In the genomic region with DNA sequence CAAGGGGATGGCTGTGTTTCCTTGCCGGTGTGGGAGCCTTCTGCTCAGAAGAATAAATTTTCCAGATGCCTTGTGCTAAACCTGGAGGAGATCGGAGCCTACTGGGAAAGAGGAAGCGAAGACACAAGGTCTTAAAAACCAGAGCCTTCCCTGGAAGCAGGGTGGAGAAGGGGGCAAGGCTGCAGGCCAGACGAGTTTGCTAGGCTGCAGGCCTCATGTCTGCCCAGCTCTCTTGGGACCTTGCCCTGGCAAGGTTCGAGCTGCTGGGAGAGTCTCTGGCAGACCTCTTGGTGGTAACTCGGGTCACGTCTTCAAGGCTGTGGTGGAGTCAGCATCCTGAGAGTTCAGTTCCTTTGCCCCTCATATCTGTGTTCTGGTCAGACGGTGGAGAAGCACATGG, we compare ENCODE assay signal across 11 mouse cellular contexts. TPM values are rescaled to one million over a fixed set of nuclear protein-coding genes. Genes with fewer than 3 reads are reported as not detected.
DNase-seq lines count a peak whose midpoint lies in the region; ATAC-seq lines count a peak whose summit lies in the region.
"Had no signal": no experiment of that assay in that cellular context is flagged by ENCODE, and none has a peak within 500 bp of the region (broad histone marks: within the 10 kb centered on the region; RNA-seq: fewer than 3 reads in every experiment).

No protein-coding gene starts in this region.

- no peak overlapping the region for H3K4me2 ChIP-seq in hindbrain, embryonic 11.5 days (replicated peaks; ENCODE audit: low read depth, low read length)
- peak overlapping the region; percentile 99 for H3K4me2 ChIP-seq in limb, embryonic 12.5 days

- H3K27me3 ChIP-seq in hindbrain, embryonic 10.5 days (ENCODE audit: insufficient read depth, poor library complexity, severe bottlenecking) = peaks cover 52% of the 10 kb centered on the region
- H3K27me3 ChIP-seq in hindbrain, embryonic 11.5 days (ENCODE audit: control insufficient read depth, insufficient read depth, low read length) = peaks cover 11% of the 10 kb centered on the region
- H3K27me3 ChIP-seq in embryonic facial prominence, embryonic 10.5 days (replicated peaks; ENCODE audit: low read depth, poor library complexity, severe bottlenecking) = peaks cover 52% of the 10 kb centered on the region
- no peaks in the 10 kb centered on the region for H3K27me3 ChIP-seq in limb, embryonic 12.5 days
- H3K27me3 ChIP-seq: Patski had no signal

- peaks cover 10% of the 10 kb centered on the region; the same call in 1 of the 2 replicates for H3K9me3 ChIP-seq in hindbrain, embryonic 10.5 days
- H3K9me3 ChIP-seq in hindbrain, embryonic 11.5 days (ENCODE audit: control insufficient read depth, low read length) = no peaks in the 10 kb centered on the region
- H3K9me3 ChIP-seq in embryonic facial prominence, embryonic 10.5 days = peaks cover 4% of the 10 kb centered on the region
- no peaks in the 10 kb centered on the region for H3K9me3 ChIP-seq in limb, embryonic 12.5 days

- H3K4me1 ChIP-seq in hindbrain, embryonic 10.5 days (replicated peaks) = peaks cover 56% of the 10 kb centered on the region
- H3K4me1 ChIP-seq in hindbrain, embryonic 11.5 days (replicated peaks; ENCODE audit: control insufficient read depth, insufficient read depth, low read length) = peaks cover 28% of the 10 kb centered on the region
- H3K4me1 ChIP-seq in embryonic facial prominence, embryonic 10.5 days = peaks cover 69% of the 10 kb centered on the region
- peaks cover 57% of the 10 kb centered on the region for H3K4me1 ChIP-seq in limb, embryonic 12.5 days (replicated peaks)

- 0 out of 2 replicates have a peak overlapping the region, but pooled peaks have one; percentile 16 for H3K27ac ChIP-seq in hindbrain, embryonic 10.5 days
- H3K27ac ChIP-seq in hindbrain, embryonic 11.5 days (ENCODE audit: low read depth, low read length) = no peak overlapping the region
- 0 out of 2 replicates have a peak overlapping the region, but pooled peaks have one; percentile 19 for H3K27ac ChIP-seq in embryonic facial prominence, embryonic 10.5 days (replicated peaks)
- H3K27ac ChIP-seq in limb, embryonic 12.5 days = peak overlapping the region; percentile 62
- H3K27ac ChIP-seq: macrophage had no signal

- H3K9ac ChIP-seq in hindbrain, embryonic 11.5 days (ENCODE audit: low read depth, low read length) = no peak overlapping the region; the same call in 1 of the 2 replicates
- H3K9ac ChIP-seq in limb, embryonic 12.5 days (replicated peaks) = 0 out of 2 replicates have a peak overlapping the region, but pooled peaks have one; percentile 3

- DNase-seq in adrenal gland, postnatal 14 days = peak; percentile 60
- DNase-seq in adrenal gland, adult 8-10 months = no peak
- no peak for DNase-seq in hindbrain, embryonic 10.5 days (ENCODE audit: low spot score)
- no peak for DNase-seq in hindbrain, embryonic 11.5 days (ENCODE audit: low spot score)
- DNase-seq in embryonic facial prominence, embryonic 10.5 days (ENCODE audit: low spot score) = no peak
- DNase-seq in yolk sac, embryonic 10.5 days (ENCODE audit: low spot score) = no peak
- no peak for DNase-seq in cerebellum, postnatal 14 days
- DNase-seq: kidney, adult 9 months had no signal

- WGBS in hindbrain, embryonic 10.5 days = 81% methylated on average over 8 of the region's 8 CpGs
- 79% methylated on average over 8 of the region's 8 CpGs for WGBS in hindbrain, embryonic 11.5 days
- 86% methylated on average over 8 of the region's 8 CpGs for WGBS in embryonic facial prominence, embryonic 10.5 days
- WGBS in limb, embryonic 12.5 days = 52% methylated on average over 8 of the region's 8 CpGs

- ATAC-seq in hindbrain, embryonic 11.5 days (ENCODE audit: low FRiP score) = no peak
- no peak for ATAC-seq in limb, embryonic 12.5 days (ENCODE audit: insufficient number of reproducible peaks, insufficient read depth, low FRiP score, low TSS enrichment, low read depth)
- ATAC-seq: Patski had no signal

- peaks cover 44% of the 10 kb centered on the region for H3K36me3 ChIP-seq in hindbrain, embryonic 10.5 days
- H3K36me3 ChIP-seq in hindbrain, embryonic 11.5 days (ENCODE audit: control insufficient read depth, insufficient read depth, low read length) = no peaks in the 10 kb centered on the region
- H3K36me3 ChIP-seq in embryonic facial prominence, embryonic 10.5 days (replicated peaks) = peaks cover 65% of the 10 kb centered on the region
- H3K36me3 ChIP-seq in limb, embryonic 12.5 days = peaks cover 50% of the 10 kb centered on the region

- H3K4me3 ChIP-seq in hindbrain, embryonic 10.5 days = no peak overlapping the region
- no peak overlapping the region for H3K4me3 ChIP-seq in hindbrain, embryonic 11.5 days (ENCODE audit: low read depth, low read length)
- H3K4me3 ChIP-seq in embryonic facial prominence, embryonic 10.5 days = no peak overlapping the region
- 0 out of 2 replicates have a peak overlapping the region, but pooled peaks have one; percentile 6 for H3K4me3 ChIP-seq in limb, embryonic 12.5 days (replicated peaks)

RNA-seq across cellular contexts. Expression of a gene that starts 6.6 kb away (rescaled TPM):
- 29.9 and 33.9 TPM in 2 replicates for total RNA-seq in adrenal gland, postnatal 14 days (2021)
- total RNA-seq in adrenal gland, adult 8-10 months (2022) = 10 to 100 TPM; 30.7 to 64.5 (median 48.4) TPM
- 14.3 and 22.9 TPM in 2 replicates for polyA plus RNA-seq in hindbrain, embryonic 10.5 days (2016; fragmentation: Nextera tagmentation; extraction: Ambion mirVana)
- polyA plus RNA-seq in hindbrain, embryonic 11.5 days (2014; fragmentation: Nextera tagmentation; extraction: Ambion mirVana) = 16.5 and 17.8 TPM in 2 replicates
- polyA plus RNA-seq in embryonic facial prominence, embryonic 10.5 days (2016; fragmentation: Nextera tagmentation; extraction: Ambion mirVana) = 9.9 and 10.2 TPM in 2 replicates
- polyA plus RNA-seq in limb, embryonic 12.5 days (2016; fragmentation: Nextera tagmentation; extraction: Ambion mirVana) = 7.6 and 9.1 TPM in 2 replicates

RNA-seq across cellular contexts. Expression of a gene that starts 57.6 kb away (rescaled TPM):
- total RNA-seq in adrenal gland, postnatal 14 days (2021) = 1.0 and 1.1 TPM in 2 replicates
- 1 to 10 TPM in 3 of 4 experiments, under 1 TPM in 1; 0.99 to 4.1 (median 2.6) TPM for total RNA-seq in adrenal gland, adult 8-10 months (2022)
- 0.95 and 4.1 TPM in 2 replicates for polyA plus RNA-seq in hindbrain, embryonic 10.5 days (2016; fragmentation: Nextera tagmentation; extraction: Ambion mirVana)
- 2.1 and 2.7 TPM in 2 replicates for polyA plus RNA-seq in hindbrain, embryonic 11.5 days (2014; fragmentation: Nextera tagmentation; extraction: Ambion mirVana)
- 0.83 and 0.86 TPM in 2 replicates for polyA plus RNA-seq in embryonic facial prominence, embryonic 10.5 days (2016; fragmentation: Nextera tagmentation; extraction: Ambion mirVana)
- not detected in 2 replicates for polyA plus RNA-seq in limb, embryonic 12.5 days (2016; fragmentation: Nextera tagmentation; extraction: Ambion mirVana)
- polyA plus RNA-seq: macrophage had no signal
